Mouse (Mus musculus) right cerebral cortex, postnatal 10 days (tissue): ENCODE data around the gene Pecr.

Experiments used
- DNase-seq, 2 experiments: peaks; one replicate each; pipeline ENCODE4 v3.0.0; 2021; ENCODE audit warnings: low spot score in 2 of 2

Pecr gene

GRCm38 (mm10) chr1:72283992-72284485, at the start of gene Pecr, which contains the start of gene Tmem169:
Pecr (minus strand) TSS chr1:72284314.
Tmem169 (plus strand) TSS chr1:72284369.
- peak; percentile 95 to 96 for DNase-seq

DNA sequence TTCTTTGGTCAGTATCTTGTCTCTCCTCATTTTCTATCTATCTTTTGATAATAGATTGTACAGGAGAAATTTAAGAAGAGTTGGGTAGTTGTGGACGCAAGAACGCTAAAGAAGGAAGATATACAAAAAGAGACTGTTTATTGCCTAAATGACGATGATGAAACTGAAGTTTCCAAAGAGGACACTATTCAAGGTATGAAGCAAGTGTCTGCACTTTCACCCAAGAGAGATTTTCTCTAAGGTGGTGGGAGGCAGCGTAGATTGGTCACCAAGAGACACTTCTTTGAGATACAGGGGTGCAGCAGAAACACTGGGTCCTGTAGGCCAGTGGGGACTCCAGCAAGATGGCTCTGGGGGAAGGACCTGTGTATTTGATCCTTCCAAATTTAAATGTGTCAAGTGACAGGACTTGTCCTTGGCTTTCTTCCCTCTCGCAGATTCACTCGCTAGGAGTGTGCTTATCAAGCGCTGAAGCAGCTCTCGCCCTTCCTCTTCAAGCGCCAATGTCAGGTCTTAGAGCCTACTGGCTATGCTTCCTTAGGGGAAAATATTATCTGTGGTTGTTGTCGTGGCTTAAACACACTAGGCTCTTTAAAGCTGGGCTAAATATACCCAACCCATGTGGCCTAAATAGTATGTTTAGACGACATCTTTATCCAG, 42.2 kb upstream of the Pecr start:
- DNase-seq = no peak

DNA sequence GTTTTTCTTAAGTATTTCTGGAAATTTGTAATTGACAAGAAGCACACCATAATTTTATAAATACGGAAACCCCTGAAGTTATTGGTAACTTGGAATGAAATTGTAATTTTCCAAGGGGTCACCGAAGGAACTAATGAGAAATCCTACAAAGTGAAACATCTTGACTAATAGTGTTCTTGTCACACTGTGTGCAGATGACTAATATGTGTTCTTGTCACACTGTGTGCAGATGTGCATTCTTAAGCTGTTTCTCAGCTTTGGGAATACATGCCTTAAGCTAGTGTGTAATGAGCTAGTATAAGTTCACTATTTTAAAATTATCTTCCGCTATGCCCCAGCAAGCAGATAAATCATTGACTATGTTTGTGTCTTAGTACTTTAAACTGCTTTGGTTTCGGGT, 39.1 kb upstream of the Pecr start:
- DNase-seq = no peak

GRCm38 (mm10) chr1:72320759-72321158, 36.6 kb upstream of the Pecr start:
- no peak for DNase-seq

DNA sequence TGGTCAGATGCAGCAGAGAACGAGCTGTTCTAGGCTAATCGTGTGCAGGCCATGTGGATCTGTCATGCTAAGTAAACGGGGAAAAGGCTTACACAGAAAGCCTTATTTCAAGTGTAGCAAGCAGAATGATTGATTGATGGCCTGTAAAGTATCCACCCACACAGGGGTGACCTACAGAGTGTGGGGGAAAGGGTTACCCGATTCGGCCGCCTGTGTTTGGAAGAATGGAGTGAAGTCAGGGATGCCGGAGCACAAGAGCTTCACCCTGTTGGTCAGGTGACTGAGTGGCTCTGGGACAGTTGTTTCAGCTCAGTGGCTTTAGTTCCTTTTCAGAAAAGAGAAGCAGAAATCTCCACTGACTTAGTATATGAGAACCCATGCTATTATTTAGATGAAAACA, 32.8 kb upstream of the Pecr start:
- DNase-seq = no peak

- DNase-seq = no peak
These were observed 32.3 kb upstream of the Pecr start for GRCm38 (mm10) chr1:72316409-72316808.

DNA sequence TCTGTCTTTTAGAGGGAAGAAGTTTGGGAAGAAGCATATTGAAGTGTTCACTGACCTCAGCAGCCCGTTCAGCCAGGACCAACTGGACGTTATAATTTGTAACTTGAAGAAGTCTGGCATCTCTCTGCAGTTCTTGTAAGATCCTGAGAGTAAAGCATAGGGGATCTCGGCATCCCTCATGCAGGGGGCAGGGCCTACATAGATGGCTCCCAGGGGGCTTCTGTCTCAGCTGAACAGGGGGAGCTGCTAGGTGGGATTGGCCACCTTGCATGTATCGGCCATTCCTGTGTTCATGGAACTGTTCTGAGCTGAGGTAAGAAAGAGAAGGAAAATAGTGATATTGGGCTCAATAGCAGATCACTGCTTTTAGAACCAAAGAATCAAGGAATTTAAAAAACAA, 31.3 kb upstream of the Pecr start:
- no peak for DNase-seq

DNA sequence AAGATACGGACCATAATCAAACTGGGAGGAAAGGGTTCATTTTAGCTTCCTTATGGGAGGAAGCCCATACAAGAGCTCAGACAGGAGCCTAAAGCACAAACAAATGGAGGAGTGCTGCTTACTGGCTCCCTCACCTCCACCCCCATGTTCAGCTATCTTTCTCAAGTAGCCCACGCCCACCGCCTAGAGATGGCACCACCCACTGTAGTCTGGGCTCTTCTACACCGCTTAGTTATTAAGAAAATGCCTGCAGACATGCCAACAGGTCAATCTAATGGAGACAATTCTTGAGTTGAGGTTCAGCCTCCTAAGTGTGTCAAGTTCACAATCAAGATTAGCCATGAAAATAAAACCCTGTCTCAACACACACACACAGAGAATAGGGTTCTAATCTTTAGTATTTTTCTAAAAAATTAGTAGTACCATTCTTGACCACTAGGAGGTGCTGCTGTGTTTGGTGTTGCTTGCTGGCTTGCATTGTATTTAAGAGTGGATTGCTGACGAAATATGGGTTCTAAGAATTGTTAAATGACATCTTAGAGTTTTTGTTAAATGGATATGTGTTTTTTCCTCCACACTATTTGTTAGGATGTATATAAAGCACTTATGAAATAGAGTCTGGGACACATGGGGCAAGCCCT, 29.4 kb upstream of the Pecr start:
- no peak for DNase-seq

- no peak for DNase-seq
These were observed 28.7 kb upstream of the Pecr start for GRCm38 (mm10) chr1:72312701-72313398.

DNA sequence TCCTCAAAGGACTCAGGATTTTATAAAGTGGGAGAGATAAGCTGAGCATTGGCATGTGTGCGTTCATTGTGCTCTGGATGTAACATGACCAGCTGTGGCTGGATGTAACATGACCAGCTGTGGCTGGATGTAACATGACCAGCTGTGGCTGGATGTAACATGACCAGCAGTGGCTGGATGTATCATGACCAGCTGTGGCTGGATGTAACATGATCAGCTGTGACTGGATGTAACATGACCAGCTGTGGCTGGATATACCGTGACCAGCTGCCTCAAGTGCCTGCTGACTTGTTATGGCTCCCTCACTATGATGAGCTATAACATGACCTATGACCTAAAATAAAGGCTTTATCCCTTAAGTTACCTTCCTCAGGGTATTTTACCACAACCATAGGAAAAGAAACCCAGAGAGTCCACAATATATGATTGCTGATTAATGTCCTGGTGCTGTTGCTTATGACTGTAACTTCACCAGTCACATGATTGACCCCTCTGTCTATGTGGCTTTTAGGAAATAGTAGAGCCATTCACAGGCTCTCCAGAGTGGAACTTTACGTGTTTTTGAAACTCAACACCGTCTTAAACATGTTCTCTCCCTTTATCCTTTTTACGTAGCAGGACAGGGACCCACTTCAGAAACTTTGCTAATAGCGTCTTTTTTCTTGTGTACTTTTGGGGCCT, 25.8 kb upstream of the Pecr start:
- DNase-seq = no peak

DNA sequence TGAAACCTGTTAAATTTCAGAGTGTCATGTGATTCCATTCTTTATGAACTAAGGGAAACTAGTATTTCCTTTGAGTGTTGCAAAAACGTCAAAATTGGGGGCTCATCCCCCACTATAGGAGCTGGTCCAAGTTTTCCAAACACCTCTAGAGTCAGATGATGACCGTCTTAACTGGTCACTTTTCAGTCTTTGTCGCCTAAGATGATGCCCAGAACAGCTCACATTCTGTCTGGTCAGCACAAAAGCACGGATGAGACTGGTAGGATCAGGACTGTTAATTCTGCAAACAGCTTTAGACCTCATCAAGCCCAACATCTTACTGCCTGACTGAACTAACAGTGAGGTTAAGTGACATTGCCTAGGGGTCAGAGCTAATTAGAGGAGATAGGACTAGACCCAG, 24.8 kb upstream of the Pecr start:
- DNase-seq = no peak

GRCm38 (mm10) chr1:72307317-72307798, 23.2 kb upstream of the Pecr start, which contains the start of gene Xrcc5:
Xrcc5 (plus strand) TSS chr1:72307421.
- DNase-seq = peak; percentile 96

DNA sequence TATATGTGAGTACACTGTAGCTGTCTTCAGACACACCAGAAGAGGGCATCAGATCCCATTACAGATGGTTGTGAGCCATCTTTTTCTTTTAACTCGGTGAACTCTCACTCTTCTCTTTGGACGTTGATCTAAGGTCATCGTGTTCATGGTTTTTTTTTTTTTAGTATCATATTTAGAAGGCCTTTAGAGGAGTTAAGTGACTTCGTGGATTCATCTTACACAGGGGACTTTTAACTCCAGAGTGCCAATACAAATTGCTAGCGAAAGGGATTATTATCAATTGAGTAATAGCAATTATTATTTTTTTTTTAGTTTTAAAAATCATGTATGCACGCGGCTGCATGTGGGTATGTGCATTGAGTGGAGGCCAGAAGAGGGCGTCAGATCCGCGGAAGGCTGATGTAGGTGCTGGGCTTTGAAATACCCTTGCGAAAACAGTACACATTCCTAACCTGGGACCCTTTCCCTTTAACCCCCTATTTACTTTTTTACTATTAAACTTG, 22.6 kb upstream of the Pecr start:
- DNase-seq = peak; percentile 63 to 72

DNA sequence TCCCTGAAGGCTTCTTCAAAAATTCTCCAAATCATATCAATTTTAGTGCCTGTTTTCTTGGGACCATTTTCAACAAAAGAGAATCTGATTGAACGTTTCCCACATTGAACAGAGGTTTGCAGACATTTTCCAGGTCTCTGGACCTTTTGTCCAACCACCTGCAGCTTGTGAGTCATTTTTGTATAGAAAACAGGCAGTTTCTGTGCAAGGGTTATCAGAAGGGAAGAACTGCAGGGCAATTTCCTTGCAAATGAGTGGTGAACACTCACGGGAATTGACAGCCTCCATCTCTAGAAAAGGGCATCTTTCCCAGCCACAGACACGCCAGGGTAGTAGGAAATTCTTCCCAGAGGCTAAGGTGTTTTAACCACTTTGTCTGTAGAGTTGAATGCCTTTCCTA, 22.1 kb upstream of the Pecr start:
- DNase-seq = no peak

DNA sequence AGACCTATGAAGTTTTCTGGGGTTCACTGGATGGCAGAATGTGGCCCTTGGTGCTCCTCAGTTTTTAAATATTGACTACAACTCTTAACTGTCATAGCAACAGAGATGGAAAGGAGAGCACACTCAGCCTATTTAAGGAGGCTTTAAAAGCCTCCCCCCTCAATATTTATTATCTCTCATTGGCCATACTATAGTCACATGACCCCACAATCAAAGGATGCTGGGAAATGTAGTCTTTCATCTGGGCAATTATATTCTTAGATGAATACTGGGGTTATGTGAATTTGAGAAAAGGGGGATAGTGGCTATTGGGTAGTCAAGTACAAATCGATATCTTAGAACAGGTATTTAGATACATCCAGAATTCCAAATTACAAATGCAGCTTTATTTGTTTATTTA, 17.7 kb upstream of the Pecr start:
- DNase-seq = no peak

DNA sequence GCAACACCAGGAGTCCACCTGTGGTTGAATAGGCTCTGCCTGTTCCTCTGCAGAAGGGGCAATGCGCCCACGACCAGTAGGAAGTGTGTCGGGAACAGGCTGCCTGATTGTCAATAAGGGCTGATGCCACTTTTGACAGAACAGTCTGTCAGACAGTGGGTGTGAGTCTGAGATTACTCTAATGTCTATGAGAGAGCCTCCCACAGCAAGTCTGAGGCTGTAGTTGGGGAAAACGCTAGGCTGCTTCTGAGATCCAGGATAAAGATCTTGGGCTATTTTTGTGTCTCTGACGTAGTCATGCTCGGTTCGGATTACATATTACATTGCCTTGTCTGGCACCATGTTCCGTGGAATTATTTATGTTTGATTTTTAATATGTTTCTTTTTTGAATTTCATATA, 11.6 kb upstream of the Pecr start:
- no peak for DNase-seq

GRCm38 (mm10) chr1:72293869-72294663, 10.0 kb upstream of the Pecr start:
- no peak for DNase-seq

- no peak for DNase-seq
These were observed 7.8 kb upstream of the Pecr start for GRCm38 (mm10) chr1:72291925-72292324.

- DNase-seq = no peak
These were observed 7.3 kb upstream of the Pecr start for GRCm38 (mm10) chr1:72291421-72291820.

DNA sequence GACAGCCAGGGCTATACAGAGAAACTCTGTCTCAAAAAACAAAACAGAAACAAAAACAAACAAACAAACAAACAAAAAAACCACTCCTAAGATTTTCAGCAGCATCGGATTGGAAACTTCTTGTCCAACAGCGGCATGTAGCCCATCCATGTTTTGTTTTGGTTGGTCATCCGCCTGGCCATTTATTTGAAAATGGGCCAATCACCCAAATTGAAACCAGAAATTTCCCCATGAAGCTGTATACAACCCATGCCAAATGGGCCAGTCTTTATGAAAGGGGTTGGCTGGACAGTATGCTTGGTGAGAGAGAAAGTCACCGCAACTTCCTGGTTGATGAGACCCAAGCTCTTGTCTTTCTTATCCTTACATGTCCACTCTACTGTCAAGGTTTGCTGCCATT, 6.8 kb upstream of the Pecr start:
- DNase-seq = no peak

GRCm38 (mm10) chr1:72288527-72289150, 4.5 kb upstream of the Pecr start:
- DNase-seq = no peak
